Mouse (Mus musculus): Measurements from ENCODE around the gene Olfr295. TPM values are rescaled to one million over a fixed set of nuclear protein-coding genes. Genes with fewer than 3 reads are reported as not detected.

Olfr295 gene
- not detected for total RNA-seq (2021)
- long read RNA-seq, experiment 1, result 0 reads
- long read RNA-seq, experiment 2, result 0 reads

DNA sequence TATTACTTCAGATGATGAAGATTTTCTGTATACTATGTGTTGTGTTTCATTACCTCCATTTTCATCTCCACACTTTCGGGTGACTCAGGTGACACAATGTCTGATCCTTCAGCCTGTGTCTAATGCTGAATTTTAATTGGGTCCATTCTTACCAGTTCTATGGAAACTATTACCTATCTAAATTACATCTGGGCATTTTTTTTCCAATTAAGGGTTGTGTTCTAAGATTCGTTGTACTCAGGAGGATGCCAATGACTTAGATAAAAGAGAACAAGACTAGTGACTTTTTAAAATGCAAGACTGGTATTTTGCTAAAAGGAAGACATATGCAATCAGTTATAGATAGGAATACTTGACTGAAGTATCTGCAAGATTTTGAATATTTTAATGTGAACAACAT, at the start of gene Olfr295:
Olfr295 (plus strand) TSS at position 301 of the 400 bp plus-strand sequence.
- DNase-seq, result no peak

GRCm38 (mm10) chr7:86616543-86616942, 32.9 kb downstream of the Olfr295 start, which contains the start of gene Olfr294:
Gene Olfr294 (minus strand): TSS chr7:86616643.
- no peak for DNase-seq

Other genes with a start within 250 kb of the Olfr295 start
- gene Olfr307, start 246.3 kb upstream of the Olfr295 start, total RNA-seq (2021), result not detected
- not detected for gene Olfr305, start 216.9 kb upstream of the Olfr295 start, total RNA-seq (2021)
- not detected for gene Olfr304, start 197.2 kb upstream of the Olfr295 start, total RNA-seq (2021)
- not detected for gene Olfr303, start 186.1 kb upstream of the Olfr295 start, total RNA-seq (2021)
- not detected for gene Olfr301, start 180.0 kb upstream of the Olfr295 start, total RNA-seq (2021)
- not detected for gene Olfr299, start 123.9 kb upstream of the Olfr295 start, total RNA-seq (2021)
- gene Olfr298, start 91.4 kb upstream of the Olfr295 start, total RNA-seq (2021), result not detected
- gene Olfr297, start 63.9 kb upstream of the Olfr295 start, total RNA-seq (2021), result not detected
- not detected for gene Olfr294, start 32.8 kb downstream of the Olfr295 start, total RNA-seq (2021)
- gene Olfr293, start 65.2 kb downstream of the Olfr295 start, total RNA-seq (2021), result not detected
- not detected for gene Olfr292, start 104.5 kb downstream of the Olfr295 start, total RNA-seq (2021)
- gene Folh1, start 192.1 kb downstream of the Olfr295 start, total RNA-seq (2021), result under 1 TPM; 0.15 to 0.20 TPM
- gene Vmn2r77, start 211.2 kb downstream of the Olfr295 start, total RNA-seq (2021), result not detected

Measured in heart, adult 18-20 months (tissue).